Mouse (Mus musculus): ENCODE measurements around the gene Sgtb. TPM values are rescaled to one million over a fixed set of nuclear protein-coding genes. Genes with fewer than 3 reads are reported as not detected.

Sgtb gene
- total RNA-seq, 1 experiment from 2014 or later, result 1.2 TPM

GRCm38 (mm10) chr13:104171711-104172110 is 62.2 kb downstream of the Sgtb start:
- no peak for ATAC-seq (replicated peaks; ENCODE audit: insufficient number of reproducible peaks, low FRiP score, low TSS enrichment, poor library complexity, severe bottlenecking)

- no peak for ATAC-seq (replicated peaks; ENCODE audit: insufficient number of reproducible peaks, low FRiP score, low TSS enrichment, poor library complexity, severe bottlenecking)
Measured at GRCm38 (mm10) chr13:104172498-104172897, 63.0 kb downstream of the Sgtb start.

- no peak for ATAC-seq (replicated peaks; ENCODE audit: insufficient number of reproducible peaks, low FRiP score, low TSS enrichment, poor library complexity, severe bottlenecking)
Measured at GRCm38 (mm10) chr13:104176874-104177273, 67.3 kb downstream of the Sgtb start.

DNA sequence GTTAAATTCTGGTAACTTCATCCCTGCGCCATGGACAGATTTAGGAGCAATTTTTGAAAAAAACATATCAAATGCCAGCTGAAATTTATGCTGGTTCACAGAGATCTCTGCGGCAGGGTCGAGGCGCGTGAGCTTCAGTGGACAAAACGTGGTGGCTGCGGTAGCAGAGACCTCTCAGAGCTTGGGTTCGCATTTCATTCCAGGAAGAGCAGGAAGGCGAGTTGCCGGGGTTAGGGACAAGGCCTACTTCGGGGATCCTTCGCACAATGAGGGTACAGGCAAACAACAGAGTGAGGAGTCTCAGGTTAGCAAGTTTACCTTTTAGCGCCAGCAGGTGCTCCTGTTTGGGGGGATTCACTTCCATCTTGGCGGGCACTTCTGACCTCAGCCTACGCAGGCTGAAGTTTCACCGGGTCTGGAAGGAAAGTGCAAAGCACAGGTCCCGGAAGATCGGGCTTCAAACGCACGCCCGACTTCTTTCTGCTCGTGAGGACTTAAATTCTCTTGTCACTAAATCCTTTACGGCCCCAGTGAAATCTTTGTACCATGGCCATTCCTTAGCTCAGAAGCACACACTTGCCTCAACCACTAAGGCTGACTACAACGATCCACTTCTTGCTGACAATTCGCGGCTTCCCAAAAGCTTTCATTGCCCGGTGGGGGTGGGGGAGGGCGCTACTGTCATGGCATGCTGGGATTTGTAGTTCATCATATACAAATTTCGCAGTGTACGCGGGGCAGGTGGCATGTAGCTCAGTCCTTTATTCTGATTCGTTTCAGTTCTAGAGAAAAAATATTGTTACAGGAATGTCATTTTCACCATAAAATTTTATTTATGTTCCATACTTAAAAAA is 68.5 kb downstream of the Sgtb start, which contains the start of gene Trappc13:
Gene Trappc13, minus strand, starts transcription at position 674 of the 854 bp plus-strand sequence.
- ATAC-seq (replicated peaks; ENCODE audit: insufficient number of reproducible peaks, low FRiP score, low TSS enrichment, poor library complexity, severe bottlenecking), result peak; percentile 64

DNA sequence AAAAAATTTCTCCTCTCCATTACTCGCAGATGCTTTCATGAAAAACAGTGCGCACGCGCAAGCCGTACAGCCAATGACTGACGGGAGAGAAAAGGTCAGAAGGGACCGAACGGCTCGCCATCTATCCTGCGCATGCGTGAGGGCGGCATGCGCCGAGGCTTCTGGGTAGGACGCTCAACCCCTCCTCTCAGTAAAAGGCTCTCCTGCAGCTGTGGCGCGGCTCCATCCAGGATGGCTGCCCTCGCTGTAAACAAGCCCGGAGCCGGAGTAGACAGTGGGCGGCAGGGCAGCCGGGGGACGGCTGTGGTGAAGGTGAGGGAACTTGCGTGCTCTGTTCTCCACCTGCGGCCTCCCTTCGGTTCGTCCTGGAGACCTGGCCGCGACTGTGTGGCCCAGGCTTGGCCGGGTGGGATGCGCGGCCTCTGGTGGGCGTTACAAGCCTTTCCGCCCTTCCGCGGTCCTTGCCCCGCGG is 69.1 kb downstream of the Sgtb start, which contains the start of gene Trim23:
Gene Trim23, plus strand, starts transcription at position 148 of the 472 bp plus-strand sequence.
- ATAC-seq (replicated peaks; ENCODE audit: insufficient number of reproducible peaks, low FRiP score, low TSS enrichment, poor library complexity, severe bottlenecking), result peak; percentile 98

- ATAC-seq (replicated peaks; ENCODE audit: insufficient number of reproducible peaks, low FRiP score, low TSS enrichment, poor library complexity, severe bottlenecking), result no peak
Measured at GRCm38 (mm10) chr13:104179176-104179888, 69.8 kb downstream of the Sgtb start.

GRCm38 (mm10) chr13:104187357-104187756 is 77.8 kb downstream of the Sgtb start:
- no peak for ATAC-seq (replicated peaks; ENCODE audit: insufficient number of reproducible peaks, low FRiP score, low TSS enrichment, poor library complexity, severe bottlenecking)

Other genes with a start within 250 kb of the Sgtb start
- 155 to 190 TPM (median 167 TPM) in 3 replicates for gene Erbin, start 189.2 kb upstream of the Sgtb start, total RNA-seq (2017)
- 31.8 to 84.6 TPM (median 55.0 TPM) in 3 replicates for gene Nln, start 127 bp upstream of the Sgtb start, total RNA-seq (2017)
- gene Trappc13, start 68.7 kb downstream of the Sgtb start, total RNA-seq (2017), result 32.2 to 45.7 TPM (median 37.3 TPM) in 3 replicates
- 20.9 to 24.1 TPM (median 22.5 TPM) in 3 replicates for gene Trim23, start 69.1 kb downstream of the Sgtb start, total RNA-seq (2017)
- gene Cenpk, start 118.9 kb downstream of the Sgtb start, total RNA-seq (2017), result 10.9 to 20.7 TPM (median 17.3 TPM) in 3 replicates
- gene Ppwd1, start 119.1 kb downstream of the Sgtb start, total RNA-seq (2017), result 26.5 to 44.2 TPM (median 29.4 TPM) in 3 replicates
- 7.8 to 25.3 TPM (median 18.7 TPM) in 3 replicates for gene Adamts6, start 178.1 kb downstream of the Sgtb start, total RNA-seq (2017)